Mouse (Mus musculus): ENCODE data around the gene Gse1.

The Gse1 gene

GRCm38 (mm10) chr8:120495461-120495860, 267.2 kb downstream of the Gse1 start:
- in situ Hi-C loops (cut with MboI, MseI) = loop anchor here (10.0 kb wide), 1 partner anchor 931 kb away; no protein-coding TSS in a partner anchor

- in situ Hi-C loops (cut with MboI, MseI) = loop anchor here (10.0 kb wide), 1 partner anchor 932 kb away; no protein-coding TSS in a partner anchor
Measured at GRCm38 (mm10) chr8:120496478-120496877, 268.2 kb downstream of the Gse1 start.

DNA sequence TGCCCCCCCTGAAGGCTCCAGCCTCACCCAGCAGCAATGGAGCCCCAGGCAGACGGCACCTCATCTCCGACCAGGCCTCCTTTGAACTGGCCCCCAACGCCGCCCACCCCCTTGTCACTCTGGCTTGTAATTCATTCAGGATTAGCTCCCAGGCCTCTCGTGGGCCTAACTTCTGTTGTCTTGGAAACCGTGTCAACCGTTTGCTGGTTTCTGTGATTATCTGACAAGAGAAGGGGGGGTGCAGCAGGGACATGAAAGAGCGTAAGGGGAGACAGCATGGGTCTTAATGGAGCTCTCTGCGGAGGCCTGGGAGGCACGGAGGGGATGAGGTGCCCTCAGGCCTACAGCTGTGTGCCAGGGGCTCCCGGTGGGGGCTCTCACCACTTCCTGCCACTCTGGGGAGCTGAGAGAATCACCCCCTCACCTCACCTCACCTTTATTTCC, 269.3 kb downstream of the Gse1 start:
- in situ Hi-C loops (cut with MboI, MseI) = loop anchor here (10.0 kb wide), 1 partner anchor 933 kb away; no protein-coding TSS in a partner anchor

GRCm38 (mm10) chr8:120498349-120498831, 270.1 kb downstream of the Gse1 start:
- in situ Hi-C loops (cut with MboI, MseI) = loop anchor here (10.0 kb wide), 1 partner anchor 934 kb away; no protein-coding TSS in a partner anchor

DNA sequence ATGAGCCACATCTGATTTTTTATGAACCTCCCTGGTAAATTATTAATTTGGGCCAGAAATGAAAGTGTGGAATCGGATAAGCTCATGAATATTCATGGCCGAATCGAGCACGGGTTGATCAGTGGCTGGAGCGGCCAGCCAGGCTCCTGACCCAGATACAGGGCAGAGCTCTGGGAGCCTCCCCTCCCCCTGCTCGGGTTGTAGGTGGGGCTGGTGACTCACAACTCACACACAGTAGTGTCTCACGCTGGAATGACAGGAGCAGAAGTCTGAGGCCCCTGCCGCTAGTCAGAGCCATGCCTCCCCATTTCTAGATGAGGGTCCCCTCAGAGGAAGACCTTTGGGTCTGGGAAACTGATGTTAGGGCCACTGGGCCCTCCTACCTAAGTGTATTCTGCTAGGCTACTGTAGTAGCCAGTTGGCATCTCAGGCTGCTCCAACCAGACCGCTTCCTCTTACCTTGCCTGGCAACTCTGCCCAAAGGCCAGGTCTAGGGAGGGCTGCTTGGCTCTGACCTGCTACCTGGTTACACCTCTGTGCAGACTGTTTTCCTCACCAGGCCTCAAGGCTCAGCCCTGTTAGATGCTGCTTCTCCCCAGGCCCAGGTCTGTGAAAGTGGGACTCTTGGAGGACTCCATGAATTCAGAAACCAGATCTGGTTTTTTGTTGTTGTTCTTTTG, 270.8 kb downstream of the Gse1 start:
- in situ Hi-C loops (cut with MboI, MseI) = loop anchor here (10.0 kb wide), 1 partner anchor 934 kb away; no protein-coding TSS in a partner anchor

DNA sequence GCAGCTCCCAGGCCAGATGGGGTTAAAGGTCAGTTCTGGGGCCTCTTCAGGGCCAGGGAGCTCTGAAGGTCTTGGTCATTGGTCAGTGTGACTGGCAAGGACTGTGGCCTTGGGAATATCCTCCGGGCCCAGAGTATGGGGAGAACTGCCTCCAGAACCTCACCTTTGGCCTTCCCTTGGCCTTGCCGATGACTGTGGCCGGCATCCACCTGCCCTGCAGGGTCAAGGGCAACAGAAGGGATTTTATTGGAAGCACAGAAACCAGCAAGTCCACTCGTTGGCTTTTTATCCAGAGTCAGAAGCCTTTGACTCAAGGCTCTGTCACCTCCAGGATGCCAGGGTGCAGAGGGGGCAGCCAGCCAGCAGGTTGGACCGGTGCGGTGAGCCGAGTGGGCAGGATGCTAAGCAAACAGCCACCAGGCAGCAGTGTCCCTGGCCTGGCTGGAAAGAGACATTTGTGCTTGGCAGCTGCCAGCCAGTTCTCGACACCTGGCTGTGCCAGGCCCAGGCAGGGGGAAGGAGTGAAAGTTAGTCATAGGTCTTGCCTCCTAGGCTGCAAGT, 272.5 kb downstream of the Gse1 start:
- in situ Hi-C loops (cut with MboI, MseI) = no loop called here

GRCm38 (mm10) chr8:120501426-120501825, 273.2 kb downstream of the Gse1 start:
- in situ Hi-C loops (cut with MboI, MseI) = no loop called here

DNA sequence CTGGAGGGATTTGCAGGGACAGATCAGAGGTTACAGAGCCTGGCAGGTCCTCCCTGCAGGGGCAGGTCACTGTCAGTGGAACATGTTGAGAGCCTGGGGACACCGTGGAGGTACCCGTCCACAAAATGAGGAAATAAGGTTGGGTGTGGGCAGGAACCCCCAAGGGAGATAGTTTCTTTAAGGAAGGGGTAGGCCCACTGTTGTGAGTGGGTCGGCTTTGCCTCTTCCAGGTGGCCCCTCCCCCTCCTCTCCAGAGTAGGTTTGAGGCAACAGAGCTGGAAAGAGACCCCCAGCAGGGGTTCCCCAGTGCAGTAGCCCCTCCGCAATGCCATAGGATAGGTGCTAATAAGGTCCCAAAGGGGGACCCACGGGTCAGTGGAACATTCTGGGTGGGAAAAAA, 274.2 kb downstream of the Gse1 start:
- in situ Hi-C loops (cut with MboI, MseI) = no loop called here

GRCm38 (mm10) chr8:120504251-120505081, 276.2 kb downstream of the Gse1 start:
- in situ Hi-C loops (cut with MboI, MseI) = no loop called here

DNA sequence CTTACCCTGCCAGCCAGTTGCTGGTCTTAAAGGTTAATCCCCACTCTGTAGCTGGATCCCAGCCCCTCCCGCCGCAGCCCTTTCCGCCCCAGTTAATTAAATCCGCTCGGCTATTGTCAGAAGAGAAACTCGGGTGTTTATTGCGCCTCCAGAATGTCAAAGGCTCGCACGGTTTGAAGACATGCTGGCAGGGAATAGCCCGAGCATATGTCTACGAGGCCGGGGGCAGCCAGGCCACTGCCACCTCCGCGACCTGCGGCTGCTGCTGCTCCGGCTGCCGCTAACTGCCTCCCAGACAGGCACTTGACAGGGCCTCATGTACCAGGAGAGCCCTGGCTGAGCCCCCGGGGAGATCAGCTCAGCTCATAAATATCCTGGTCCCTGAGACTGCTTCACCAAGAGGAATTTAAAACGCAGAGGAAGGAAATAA, 276.8 kb downstream of the Gse1 start:
- in situ Hi-C loops (cut with MboI, MseI) = no loop called here

- in situ Hi-C loops (cut with MboI, MseI) = no loop called here
Measured at GRCm38 (mm10) chr8:120505619-120506310, 277.5 kb downstream of the Gse1 start.

DNA sequence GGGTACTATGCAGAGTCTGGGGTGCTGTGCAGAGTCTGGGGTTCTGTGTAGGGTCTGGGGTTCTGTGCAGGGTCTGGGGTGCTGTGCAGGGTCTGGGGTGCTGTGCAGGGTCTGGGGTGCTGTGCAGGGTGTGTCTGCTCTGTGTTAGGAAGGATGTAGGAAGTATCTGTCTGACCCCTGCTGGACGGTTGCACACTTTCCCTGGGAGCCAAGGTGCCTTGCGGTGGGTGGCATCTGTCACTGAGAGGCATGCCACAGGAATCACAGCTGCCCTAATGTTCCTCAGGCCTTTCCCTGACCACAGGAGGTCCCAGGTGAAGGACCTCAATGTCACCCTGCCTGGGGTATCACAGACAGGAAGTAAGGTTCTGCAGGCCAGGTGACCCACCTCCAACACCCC, 278.3 kb downstream of the Gse1 start:
- in situ Hi-C loops (cut with MboI, MseI) = no loop called here

DNA sequence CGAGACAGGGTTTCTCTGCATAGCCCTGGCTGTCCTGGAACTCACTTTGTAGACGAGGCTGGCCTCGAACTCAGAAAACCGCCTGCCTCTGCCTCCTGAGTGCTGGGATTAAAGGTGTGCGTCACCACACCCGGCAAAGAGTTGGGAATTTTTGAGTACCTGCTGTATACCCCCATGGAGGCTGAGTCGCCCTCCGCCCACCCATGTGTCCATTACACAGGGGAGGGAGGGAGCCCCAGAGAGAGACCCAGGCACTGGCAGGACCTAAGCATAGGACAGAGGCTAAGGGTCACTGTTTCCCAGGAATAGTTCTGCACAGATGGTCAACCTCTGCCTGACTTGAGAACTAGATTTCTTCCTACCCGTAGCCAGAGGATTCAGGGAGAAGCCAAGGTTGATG, 279.0 kb downstream of the Gse1 start:
- in situ Hi-C loops (cut with MboI, MseI) = no loop called here

DNA sequence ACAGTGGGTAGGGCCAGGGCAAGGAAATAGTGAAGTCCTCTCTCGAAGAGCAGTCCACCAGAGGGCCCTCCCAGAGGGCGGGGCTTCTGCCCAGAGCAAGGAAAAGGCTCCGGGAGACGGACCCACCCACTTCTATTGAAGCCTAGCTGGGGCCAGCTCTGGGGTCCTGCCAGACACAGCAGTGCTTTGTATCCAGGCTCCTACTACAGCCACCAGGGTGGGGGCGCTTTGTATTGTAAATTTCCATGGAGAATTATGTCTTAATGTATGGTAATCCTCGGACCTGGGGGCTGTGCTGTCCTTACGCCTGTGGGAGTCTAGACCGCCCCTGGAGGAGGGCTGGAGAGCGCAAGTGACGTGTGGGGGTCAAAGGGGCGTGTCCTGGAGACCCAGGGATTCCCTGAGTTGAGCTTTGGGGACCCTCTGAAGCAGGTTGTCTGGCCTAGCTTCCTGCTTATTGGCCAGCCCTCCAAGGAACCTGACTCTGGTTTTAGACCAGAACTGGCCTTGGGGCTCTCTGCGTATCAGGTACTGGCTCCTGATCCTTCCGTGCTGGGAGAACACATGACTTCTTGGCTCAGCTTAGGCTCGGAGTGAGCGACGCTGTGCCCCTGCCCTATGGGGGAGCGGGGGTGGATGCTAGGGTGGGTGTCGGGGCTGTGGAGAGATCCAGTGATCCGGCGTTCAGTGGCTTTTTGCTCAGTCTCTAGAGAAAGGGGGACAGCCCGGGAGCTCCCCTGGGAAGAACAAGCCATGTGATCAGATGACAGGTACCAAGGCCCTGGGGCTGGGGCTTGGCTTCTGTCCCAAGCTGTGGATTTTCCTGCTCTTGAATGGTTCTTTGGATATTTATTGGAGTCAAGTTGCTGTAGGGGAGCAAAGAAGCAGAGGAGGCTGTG, 281.1 kb downstream of the Gse1 start:
- in situ Hi-C loops (cut with MboI, MseI) = no loop called here

DNA sequence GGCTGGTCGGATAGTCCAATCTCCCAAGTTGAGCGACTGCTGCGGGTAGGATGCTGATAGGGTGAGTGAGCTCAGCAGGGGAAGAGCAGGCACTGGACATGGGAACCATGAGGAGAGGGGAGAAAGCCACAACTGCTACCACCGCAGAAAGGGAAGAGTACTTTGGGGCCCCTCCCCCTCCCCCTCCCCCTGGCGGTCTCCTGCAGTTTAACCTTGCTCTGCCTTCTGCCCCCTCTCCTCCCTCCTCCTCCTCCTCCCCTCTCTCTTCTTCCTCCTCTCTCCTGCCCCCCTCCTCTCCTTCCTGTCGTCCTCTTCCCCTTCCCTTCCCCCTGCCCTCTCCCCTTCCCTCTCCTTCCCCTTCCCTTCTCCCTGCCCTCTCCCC, 281.8 kb downstream of the Gse1 start:
- in situ Hi-C loops (cut with MboI, MseI) = no loop called here

- in situ Hi-C loops (cut with MboI, MseI) = no loop called here
Measured at GRCm38 (mm10) chr8:120510863-120511457, 282.7 kb downstream of the Gse1 start.

- in situ Hi-C loops (cut with MboI, MseI) = no loop called here
Measured at GRCm38 (mm10) chr8:120511737-120512136, 283.5 kb downstream of the Gse1 start.

DNA sequence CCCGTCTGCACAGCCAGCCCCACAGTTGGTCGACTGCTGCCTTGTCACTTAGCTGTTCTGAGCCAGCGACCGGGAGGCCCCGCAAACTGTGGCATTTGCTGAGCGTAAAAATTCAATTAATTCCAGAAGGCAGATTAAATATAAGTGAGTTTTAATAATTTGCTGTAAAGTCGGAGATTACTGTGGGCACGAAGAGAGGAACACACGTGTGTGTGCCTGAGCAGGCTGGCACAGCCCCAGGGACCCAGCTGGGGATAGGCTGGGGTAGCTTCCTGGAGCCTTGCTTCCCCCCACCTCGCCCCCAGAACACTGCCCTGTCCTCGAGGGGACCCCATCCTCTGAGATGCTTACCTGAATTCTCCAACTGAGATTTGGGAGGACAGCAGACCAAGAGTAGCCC, 284.1 kb downstream of the Gse1 start:
- in situ Hi-C loops (cut with MboI, MseI) = no loop called here

GRCm38 (mm10) chr8:120513145-120513544, 284.9 kb downstream of the Gse1 start:
- in situ Hi-C loops (cut with MboI, MseI) = no loop called here
